Mouse (Mus musculus) megakaryocyte, embryonic 14.5 days (primary cell): ENCODE results near the gene Inafm2. TPM values are rescaled to one million over a fixed set of nuclear protein-coding genes. Genes with fewer than 3 reads are reported as not detected.

Experiments used
- H3K27me3 ChIP-seq: replicated peaks from 2 replicates; pipeline ENCODE3; 2012; ENCODE audit warnings: inconsistent platforms
- H3K36me3 ChIP-seq: replicated peaks from 2 replicates; pipeline ENCODE3; 2012; ENCODE audit warnings: low read length, inconsistent platforms, mixed read lengths
- H3K4me1 ChIP-seq: 2 replicates; pipeline ENCODE4 v1.6.1; 2012; ENCODE audit warnings: inconsistent platforms
- H3K4me3 ChIP-seq: replicated peaks from 2 replicates; pipeline ENCODE3; 2012; ENCODE audit warnings: moderate library complexity, mild to moderate bottlenecking, inconsistent platforms
- H3K9me3 ChIP-seq: 2 replicates; pipeline ENCODE4 v1.6.1; 2012; ENCODE audit warnings: inconsistent platforms
- FLI1 ChIP-seq: IDR thresholded peaks from 2 replicates; pipeline ENCODE4 v1.6.1; 2012; ENCODE audit warnings: low read length, inconsistent platforms, mixed read lengths
- GATA1 ChIP-seq: IDR thresholded peaks from 3 replicates; pipeline ENCODE4 v1.6.1; 2012; ENCODE audit warnings: mixed read lengths, low read length, inconsistent platforms, borderline replicate concordance
- polyA plus RNA-seq: library from polyadenylated mRNA; stranded (reverse); fragments of >175 nt; gene quantifications from 2 replicates; pipeline ENCODE4 v1.2.3, GENCODE M21; 2012; ENCODE audit warnings: low replicate concordance; ENCODE audit not compliant: insufficient read depth

Inafm2 gene
- polyA plus RNA-seq, 1 experiment, result 374 TPM

DNA sequence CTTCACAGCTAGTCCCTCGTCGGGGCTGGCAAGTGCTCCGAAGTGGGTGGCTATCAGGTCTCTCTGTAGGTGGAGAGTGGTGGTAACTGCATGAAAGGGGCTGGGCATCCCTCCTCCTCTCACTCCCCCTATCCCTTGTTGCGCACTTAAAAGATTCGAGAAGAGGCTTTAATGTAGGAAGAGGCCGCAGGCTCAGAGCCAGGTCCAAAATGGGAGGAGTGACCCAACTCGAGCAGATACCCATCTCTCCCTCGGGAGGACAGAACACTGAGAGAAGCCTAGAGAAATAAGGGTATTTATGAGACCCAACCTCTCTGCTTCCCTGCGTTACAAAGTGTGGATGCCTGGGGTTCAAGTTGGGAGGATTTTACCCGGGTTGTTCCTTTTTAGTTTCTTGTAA is 33.5 kb downstream of the Inafm2 start:
- Histone ChIP-seq H3K27me3 (peaks cover 57% of the 10 kb centered on the region), H3K36me3 (no peaks in the 10 kb centered on the region), H3K4me1 (peaks cover 31% of the 10 kb centered on the region), H3K4me3 (peak overlapping the region; percentile 87), H3K9me3 (no peaks in the 10 kb centered on the region)
- TF ChIP-seq FLI1, result no peak
- TF ChIP-seq GATA1, result no peak

DNA sequence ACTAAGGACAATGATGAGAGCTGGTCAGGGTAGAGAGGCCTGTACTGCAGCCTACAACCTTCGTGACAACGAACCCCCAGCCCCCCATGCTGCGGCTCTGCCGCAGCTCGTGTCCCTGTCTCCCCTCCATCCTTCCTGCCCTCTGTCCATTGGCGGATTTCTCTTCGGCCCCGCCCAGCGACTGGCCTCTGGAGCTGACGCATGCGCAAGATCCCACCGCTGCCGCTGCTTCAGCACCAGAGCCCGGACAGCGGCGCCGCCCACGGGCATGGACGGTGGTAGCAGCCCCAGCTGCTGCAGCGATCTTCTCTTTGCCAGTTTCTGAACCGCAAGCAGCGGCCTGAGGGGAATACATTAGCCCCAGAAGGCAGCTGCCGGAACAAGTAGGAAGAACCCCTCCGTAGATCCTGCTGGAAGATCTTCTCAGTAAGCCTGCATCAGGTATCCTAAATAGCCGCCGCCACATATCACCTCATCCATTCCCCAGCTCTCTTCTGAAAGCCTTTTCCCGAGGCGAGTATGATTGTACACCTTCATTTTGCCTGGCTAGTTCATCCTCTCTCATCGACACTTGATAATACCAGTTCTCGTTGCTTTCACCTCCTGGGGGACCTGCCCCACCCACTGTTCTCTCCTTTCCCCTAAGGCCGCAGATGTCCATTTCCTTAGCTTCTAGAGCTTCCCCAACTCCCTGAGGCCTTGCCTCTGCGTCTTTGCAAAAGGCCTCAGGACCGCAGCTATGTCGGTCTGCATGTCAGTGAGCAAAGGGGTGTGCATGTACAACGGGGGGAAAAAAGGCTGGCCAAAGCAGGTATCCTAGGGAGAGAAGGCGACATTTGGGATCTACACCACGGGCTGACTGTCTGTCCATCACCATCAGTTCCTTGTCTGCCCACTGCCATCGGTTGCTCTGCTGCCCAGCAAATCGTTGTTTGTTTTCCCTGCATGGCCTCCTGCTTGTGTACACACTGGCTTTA is 34.2 kb downstream of the Inafm2 start, which contains the start of gene Disp2:
TSS of gene Disp2 (plus strand) at position 216 of the 977 bp plus-strand sequence.
- Histone ChIP-seq H3K4me3 (peak within 1 kb of the TSS; percentile 87), H3K4me1 (peaks cover 31% of the 10 kb centered on the region), H3K9me3 (no peaks in the 10 kb centered on the region), H3K36me3 (no peaks in the 10 kb centered on the region), H3K27me3 (peaks cover 56% of the 10 kb centered on the region)
- TF ChIP-seq FLI1, result no peak
- no peak for TF ChIP-seq GATA1

DNA sequence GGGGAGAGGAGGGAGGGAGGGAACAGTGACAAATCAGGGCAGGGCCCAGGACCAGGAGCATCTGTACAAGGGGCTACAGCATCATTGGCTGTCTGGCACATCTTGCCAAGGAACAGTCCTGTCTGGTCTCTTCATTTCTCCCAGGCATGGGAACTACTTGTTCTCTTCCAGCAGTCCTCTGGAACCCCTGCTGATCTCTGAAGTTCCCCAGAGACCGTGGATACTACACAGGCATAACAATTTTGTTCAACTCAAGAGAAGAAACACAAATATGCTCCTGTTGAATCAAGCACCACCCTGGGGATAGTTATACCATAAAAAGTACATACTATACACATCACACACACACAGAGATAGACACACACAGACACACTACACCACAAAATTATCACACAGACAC is 35.6 kb downstream of the Inafm2 start:
- Histone ChIP-seq H3K9me3 (no peaks in the 10 kb centered on the region), H3K27me3 (peaks cover 59% of the 10 kb centered on the region), H3K4me1 (peaks cover 18% of the 10 kb centered on the region), H3K4me3 (no peak overlapping the region), H3K36me3 (no peaks in the 10 kb centered on the region)
- TF ChIP-seq FLI1 (no peak), GATA1 (no peak)

DNA sequence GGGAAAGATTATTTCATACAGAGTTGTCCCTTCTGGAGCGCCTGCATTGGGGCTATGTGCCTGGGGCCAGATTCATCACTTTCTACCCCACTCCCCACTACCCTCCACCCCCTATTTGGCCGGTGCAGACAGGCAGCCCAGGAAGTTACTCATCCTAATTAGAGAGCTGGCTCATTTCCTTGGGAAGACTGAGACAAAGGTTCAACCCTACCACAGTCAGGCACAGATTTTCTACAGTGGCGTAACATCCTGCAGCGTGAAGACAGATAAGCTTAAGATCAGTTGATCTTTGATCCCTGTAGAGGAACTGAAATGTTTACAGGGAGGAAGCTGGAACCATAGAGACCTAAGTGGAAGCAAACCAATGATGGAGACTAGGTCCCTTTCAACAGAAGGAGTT is 36.7 kb downstream of the Inafm2 start:
- no peak for TF ChIP-seq GATA1
- no peak for TF ChIP-seq FLI1
- Histone ChIP-seq H3K4me1 (peaks cover 16% of the 10 kb centered on the region), H3K27me3 (peaks cover 65% of the 10 kb centered on the region), H3K9me3 (no peaks in the 10 kb centered on the region), H3K4me3 (no peak overlapping the region), H3K36me3 (no peaks in the 10 kb centered on the region)

DNA sequence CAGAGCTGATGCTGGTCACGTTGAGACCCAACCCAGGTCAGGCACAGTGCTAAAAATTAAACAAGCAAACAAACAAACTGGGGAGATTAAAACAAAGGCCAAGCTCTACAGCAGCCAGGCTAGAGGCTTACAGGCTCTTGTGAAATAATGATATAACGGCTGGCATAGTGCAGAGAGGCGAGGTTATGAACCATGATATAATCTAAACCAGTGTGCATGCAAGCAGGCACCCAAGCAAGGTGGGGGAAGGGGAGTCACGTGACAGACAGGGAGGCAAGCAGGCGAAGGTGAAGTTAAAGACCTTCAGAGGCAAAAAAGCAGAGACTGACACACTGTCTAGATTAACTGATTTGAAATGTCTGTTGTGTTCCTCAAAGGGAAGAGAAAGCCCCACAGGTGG is 37.5 kb downstream of the Inafm2 start:
- H3K4me3 ChIP-seq, result no peak overlapping the region
- TF ChIP-seq GATA1 (no peak), FLI1 (no peak)

DNA sequence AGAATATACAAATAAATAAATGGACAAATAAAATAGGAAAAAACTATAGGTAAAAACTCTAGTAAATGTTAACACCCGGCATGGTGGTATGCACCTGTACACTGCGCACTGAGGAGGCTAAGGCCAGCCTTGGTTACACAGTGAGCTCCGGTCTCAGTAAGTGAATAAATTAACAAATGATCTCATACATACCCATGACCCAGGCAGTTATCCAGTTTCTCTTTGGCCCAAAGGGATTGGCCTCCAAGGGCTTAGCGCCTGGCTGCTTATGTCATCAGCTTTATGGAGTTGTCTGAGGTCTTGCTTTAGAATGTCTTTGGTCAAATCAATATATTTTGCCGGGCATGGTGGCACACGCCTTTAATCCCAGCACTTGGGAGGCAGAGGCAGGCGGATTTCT is 38.1 kb downstream of the Inafm2 start:
- no peaks in the 10 kb centered on the region for H3K9me3 ChIP-seq
- no peak overlapping the region for H3K4me3 ChIP-seq
- H3K36me3 ChIP-seq, result no peaks in the 10 kb centered on the region
- H3K4me1 ChIP-seq, result peaks cover 16% of the 10 kb centered on the region
- peaks cover 70% of the 10 kb centered on the region for H3K27me3 ChIP-seq
- no peak for TF ChIP-seq GATA1

More for the DNA sequence above, 37.5 kb downstream of the Inafm2 start:
- Histone ChIP-seq H3K27me3 (peaks cover 70% of the 10 kb centered on the region), H3K36me3 (no peaks in the 10 kb centered on the region), H3K9me3 (no peaks in the 10 kb centered on the region), H3K4me1 (peaks cover 16% of the 10 kb centered on the region)

DNA sequence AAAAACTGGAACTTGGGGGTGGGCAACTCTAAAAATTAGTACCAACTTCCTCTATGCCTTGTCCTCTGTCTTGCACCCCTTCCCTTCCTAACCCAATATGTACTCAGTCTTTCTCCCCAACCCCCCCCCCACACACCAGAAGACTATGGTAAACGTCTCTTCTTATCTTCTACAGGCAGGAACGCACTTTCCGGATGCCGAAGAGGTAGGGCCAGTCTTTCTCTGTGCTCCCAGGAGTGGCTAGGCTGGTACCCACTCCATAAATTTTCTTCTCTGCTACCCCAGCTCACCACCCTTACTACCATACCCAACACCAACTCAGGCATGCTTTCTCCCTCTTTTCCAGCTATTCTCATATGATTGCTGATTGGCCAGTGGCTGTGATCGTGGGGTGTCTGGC is 41.0 kb downstream of the Inafm2 start:
- peaks cover 85% of the 10 kb centered on the region for H3K27me3 ChIP-seq
- no peak overlapping the region for H3K4me3 ChIP-seq
- no peaks in the 10 kb centered on the region for H3K36me3 ChIP-seq
- H3K9me3 ChIP-seq, result 0 out of 2 replicates have a peak, but pooled peaks cover 5% of the 10 kb centered on the region
- H3K4me1 ChIP-seq, result peaks cover 14% of the 10 kb centered on the region
- TF ChIP-seq GATA1 (no peak), FLI1 (no peak)

DNA sequence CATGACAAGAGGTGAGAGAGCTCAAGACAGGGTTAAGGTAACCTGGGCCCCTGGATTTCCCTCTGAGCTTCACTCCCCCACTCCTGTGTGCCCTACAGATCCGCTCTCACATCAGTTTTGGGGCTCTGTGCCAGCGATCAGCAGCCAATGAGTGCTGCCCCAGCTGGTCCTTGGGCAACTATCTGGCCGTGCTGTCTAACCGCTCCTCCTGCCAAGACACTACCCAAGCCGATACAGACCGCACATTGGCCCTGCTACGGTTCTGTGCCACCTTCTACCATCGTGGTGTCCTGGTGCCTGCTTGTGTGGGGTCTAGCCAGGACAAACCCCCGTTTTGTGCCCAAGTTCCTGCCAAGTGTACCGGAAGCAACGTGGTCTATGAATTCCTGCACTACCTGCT is 43.9 kb downstream of the Inafm2 start:
- Histone ChIP-seq H3K9me3 (0 out of 2 replicates have a peak, but pooled peaks cover 5% of the 10 kb centered on the region), H3K4me3 (no peak overlapping the region), H3K36me3 (no peaks in the 10 kb centered on the region), H3K4me1 (peaks cover 17% of the 10 kb centered on the region), H3K27me3 (peaks cover 96% of the 10 kb centered on the region)
- TF ChIP-seq GATA1 (no peak), FLI1 (no peak)

DNA sequence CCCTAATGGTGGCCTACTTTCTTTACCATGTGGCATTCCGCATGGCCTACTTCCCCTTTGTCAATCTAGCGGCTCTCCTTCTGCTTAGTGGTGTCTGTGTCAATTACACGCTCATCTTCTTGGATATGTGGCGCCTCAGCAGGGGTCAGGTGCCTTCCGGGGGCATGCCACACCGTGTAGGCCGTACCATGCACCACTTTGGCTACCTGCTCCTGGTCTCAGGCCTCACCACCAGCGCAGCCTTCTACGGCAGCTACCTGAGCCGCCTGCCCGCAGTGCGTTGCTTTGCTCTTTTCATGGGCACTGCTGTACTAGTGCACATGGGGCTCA is 44.6 kb downstream of the Inafm2 start:
- Histone ChIP-seq H3K4me1 (peaks cover 17% of the 10 kb centered on the region), H3K27me3 (peaks cover 93% of the 10 kb centered on the region), H3K9me3 (0 out of 2 replicates have a peak, but pooled peaks cover 5% of the 10 kb centered on the region), H3K4me3 (peak overlapping the region; percentile 79), H3K36me3 (no peaks in the 10 kb centered on the region)
- TF ChIP-seq FLI1 (no peak), GATA1 (no peak)
